Mouse (Mus musculus): ENCODE results near the gene Tmcc2. TPM values are rescaled to one million over a fixed set of nuclear protein-coding genes. Genes with fewer than 3 reads are reported as not detected.

The Tmcc2 gene
- polyA plus RNA-seq, 1 experiment from 2014 or later = 11.0 TPM

DNA sequence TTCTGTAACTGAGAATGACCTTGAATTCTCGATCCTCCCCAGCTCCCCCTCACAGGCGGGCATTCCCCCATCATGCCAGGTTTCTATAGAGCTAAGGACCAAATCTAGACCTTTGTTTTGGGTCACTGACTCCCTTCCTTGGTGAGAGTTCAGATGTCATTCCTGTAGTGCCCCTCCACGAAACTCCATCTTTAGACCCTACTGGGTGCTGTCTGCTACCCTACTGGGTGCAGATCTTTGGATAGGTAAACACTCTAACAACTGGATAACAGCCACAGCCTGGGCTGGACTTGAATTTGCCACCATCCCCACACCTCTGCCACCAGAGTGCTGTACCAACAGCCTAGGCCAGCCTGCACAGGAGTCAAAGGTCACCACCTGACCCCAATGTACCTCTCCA is 48.6 kb downstream of the Tmcc2 start:
- no peak for ATAC-seq (ENCODE audit: low read depth)
- peaks cover 14% of the 10 kb centered on the region for H3K4me1 ChIP-seq (replicated peaks; ENCODE audit: control insufficient read depth, insufficient read depth, low read length)

GRCm38 (mm10) chr1:132341731-132342501 is 49.2 kb downstream of the Tmcc2 start:
- H3K4me1 ChIP-seq (replicated peaks; ENCODE audit: control insufficient read depth, insufficient read depth, low read length) = peaks cover 20% of the 10 kb centered on the region
- H3K9me3 ChIP-seq (ENCODE audit: control insufficient read depth, low read length) = no peaks in the 10 kb centered on the region
- no peaks in the 10 kb centered on the region for H3K36me3 ChIP-seq (ENCODE audit: control insufficient read depth, insufficient read depth, low read length)
- H3K9ac ChIP-seq (ENCODE audit: low read length) = no peak overlapping the region
- no peaks in the 10 kb centered on the region for H3K27me3 ChIP-seq (ENCODE audit: control insufficient read depth, insufficient read depth, low read depth, low read length)
- 36% methylated on average over 5 of the region's 5 CpGs for WGBS
- H3K4me2 ChIP-seq (ENCODE audit: low read depth, low read length) = no peak overlapping the region
- H3K4me3 ChIP-seq (ENCODE audit: low read length) = no peak overlapping the region
- ATAC-seq (ENCODE audit: low read depth) = 0 out of 2 replicates have a peak, but pooled peaks have one; percentile 46
- H3K27ac ChIP-seq (ENCODE audit: low read length) = peak overlapping the region; percentile 47; the same call in 1 of the 2 replicates

More for the DNA sequence above, 48.6 kb downstream of the Tmcc2 start:
- Histone ChIP-seq H3K27ac (ENCODE audit: low read length) (no peak overlapping the region), H3K36me3 (ENCODE audit: control insufficient read depth, insufficient read depth, low read length) (no peaks in the 10 kb centered on the region), H3K4me3 (ENCODE audit: low read length) (no peak overlapping the region), H3K4me2 (ENCODE audit: low read depth, low read length) (no peak overlapping the region), H3K27me3 (ENCODE audit: control insufficient read depth, insufficient read depth, low read depth, low read length) (no peaks in the 10 kb centered on the region), H3K9ac (ENCODE audit: low read length) (no peak overlapping the region), H3K9me3 (ENCODE audit: control insufficient read depth, low read length) (no peaks in the 10 kb centered on the region)
- 58% methylated on average over 3 of the region's 3 CpGs for WGBS

DNA sequence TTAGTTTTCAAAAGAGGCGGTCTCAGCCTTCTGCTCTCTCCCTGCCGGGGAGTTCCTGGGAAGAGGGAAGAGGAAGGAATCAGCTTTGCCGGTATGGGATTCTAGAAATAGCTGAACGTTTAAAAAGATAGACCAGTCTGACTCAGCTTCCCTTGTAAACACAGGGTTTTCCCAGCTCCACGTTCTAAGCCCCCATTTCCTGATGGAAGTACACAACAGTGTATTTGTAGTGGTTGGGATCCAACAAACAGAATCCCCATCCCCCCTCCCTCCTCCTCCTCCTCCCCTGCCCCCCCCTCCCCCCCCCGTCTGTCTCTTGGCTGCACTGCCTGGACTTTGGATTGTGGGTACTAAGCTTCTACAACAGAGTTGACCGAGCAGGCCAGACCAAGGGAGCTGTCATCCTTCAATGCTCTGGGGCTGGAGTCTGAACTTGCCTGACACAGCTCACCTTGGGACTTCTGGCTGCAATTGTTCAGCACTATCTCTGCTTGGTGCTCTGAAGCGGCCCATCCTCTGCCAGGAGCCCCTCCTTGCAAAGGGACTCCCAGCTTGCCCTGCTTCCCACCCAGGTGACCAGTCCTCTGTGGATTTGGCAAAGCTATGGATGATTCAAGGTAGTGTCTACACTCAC is 52.9 kb downstream of the Tmcc2 start:
- peak overlapping the region; percentile 50 for H3K27ac ChIP-seq (ENCODE audit: low read length)
- H3K27me3 ChIP-seq (ENCODE audit: control insufficient read depth, insufficient read depth, low read depth, low read length) = no peaks in the 10 kb centered on the region
- no peak overlapping the region for H3K4me2 ChIP-seq (ENCODE audit: low read depth, low read length)
- 19% methylated on average over 8 of the region's 8 CpGs for WGBS
- no peak overlapping the region for H3K9ac ChIP-seq (ENCODE audit: low read length)
- H3K36me3 ChIP-seq (ENCODE audit: control insufficient read depth, insufficient read depth, low read length) = no peaks in the 10 kb centered on the region
- no peak for ATAC-seq (ENCODE audit: low read depth)
- peaks cover 50% of the 10 kb centered on the region for H3K4me1 ChIP-seq (replicated peaks; ENCODE audit: control insufficient read depth, insufficient read depth, low read length)
- no peak overlapping the region for H3K4me3 ChIP-seq (ENCODE audit: low read length)
- H3K9me3 ChIP-seq (ENCODE audit: control insufficient read depth, low read length) = no peaks in the 10 kb centered on the region

- Histone ChIP-seq H3K36me3 (ENCODE audit: control insufficient read depth, insufficient read depth, low read length) (peaks cover 6% of the 10 kb centered on the region), H3K4me1 (replicated peaks; ENCODE audit: control insufficient read depth, insufficient read depth, low read length) (peaks cover 58% of the 10 kb centered on the region)
- no peak for ATAC-seq (ENCODE audit: low read depth)
Measured at GRCm38 (mm10) chr1:132336921-132337320, 54.2 kb downstream of the Tmcc2 start.

DNA sequence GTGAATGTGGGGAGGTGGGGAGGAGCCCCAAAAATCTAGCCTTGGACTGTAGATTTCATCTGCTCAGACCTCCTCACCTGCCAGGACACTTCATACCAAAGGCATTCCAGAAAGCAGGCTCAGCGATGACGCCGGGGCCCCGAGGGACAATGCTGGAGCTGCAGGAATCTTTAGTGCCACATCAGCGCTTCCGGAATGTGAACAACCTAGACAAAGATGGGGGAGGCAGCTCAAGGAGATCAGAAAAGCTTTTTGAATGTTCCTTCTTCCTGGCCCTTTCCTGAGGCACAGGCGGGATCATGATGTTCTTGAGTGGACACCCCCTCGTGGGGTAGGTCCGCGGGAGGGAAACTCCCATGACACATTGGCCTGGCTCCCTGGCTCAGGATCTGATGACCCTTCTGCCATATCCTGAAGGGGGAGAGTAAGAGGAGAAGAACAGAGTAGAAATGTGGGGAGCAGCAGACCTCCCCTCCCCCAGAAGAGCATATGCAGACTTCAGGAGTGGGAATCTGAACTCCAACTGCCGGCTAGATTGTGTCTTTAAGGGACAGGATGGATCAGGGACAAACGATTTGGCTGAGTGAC is 55.6 kb downstream of the Tmcc2 start:
- peaks cover 56% of the 10 kb centered on the region for H3K4me1 ChIP-seq (replicated peaks; ENCODE audit: control insufficient read depth, insufficient read depth, low read length)
- WGBS = 42% methylated on average over 12 of the region's 12 CpGs
- peaks cover 9% of the 10 kb centered on the region for H3K36me3 ChIP-seq (ENCODE audit: control insufficient read depth, insufficient read depth, low read length)
- no peaks in the 10 kb centered on the region for H3K9me3 ChIP-seq (ENCODE audit: control insufficient read depth, low read length)
- H3K4me3 ChIP-seq (ENCODE audit: low read length) = no peak overlapping the region
- H3K4me2 ChIP-seq (ENCODE audit: low read depth, low read length) = no peak overlapping the region
- peak overlapping the region; percentile 92 for H3K27ac ChIP-seq (ENCODE audit: low read length)
- no peak for ATAC-seq (ENCODE audit: low read depth)
- H3K9ac ChIP-seq (ENCODE audit: low read length) = no peak overlapping the region
- no peaks in the 10 kb centered on the region for H3K27me3 ChIP-seq (ENCODE audit: control insufficient read depth, insufficient read depth, low read depth, low read length)

More at GRCm38 (mm10) chr1:132336921-132337320, 54.2 kb downstream of the Tmcc2 start:
- 54% methylated on average over 6 of the region's 6 CpGs for WGBS
- H3K9ac ChIP-seq (ENCODE audit: low read length) = no peak overlapping the region; the same call in 1 of the 2 replicates
- H3K4me3 ChIP-seq (ENCODE audit: low read length) = no peak overlapping the region
- no peaks in the 10 kb centered on the region for H3K9me3 ChIP-seq (ENCODE audit: control insufficient read depth, low read length)
- peak overlapping the region; percentile 50 for H3K27ac ChIP-seq (ENCODE audit: low read length)
- H3K4me2 ChIP-seq (ENCODE audit: low read depth, low read length) = no peak overlapping the region
- no peaks in the 10 kb centered on the region for H3K27me3 ChIP-seq (ENCODE audit: control insufficient read depth, insufficient read depth, low read depth, low read length)

DNA sequence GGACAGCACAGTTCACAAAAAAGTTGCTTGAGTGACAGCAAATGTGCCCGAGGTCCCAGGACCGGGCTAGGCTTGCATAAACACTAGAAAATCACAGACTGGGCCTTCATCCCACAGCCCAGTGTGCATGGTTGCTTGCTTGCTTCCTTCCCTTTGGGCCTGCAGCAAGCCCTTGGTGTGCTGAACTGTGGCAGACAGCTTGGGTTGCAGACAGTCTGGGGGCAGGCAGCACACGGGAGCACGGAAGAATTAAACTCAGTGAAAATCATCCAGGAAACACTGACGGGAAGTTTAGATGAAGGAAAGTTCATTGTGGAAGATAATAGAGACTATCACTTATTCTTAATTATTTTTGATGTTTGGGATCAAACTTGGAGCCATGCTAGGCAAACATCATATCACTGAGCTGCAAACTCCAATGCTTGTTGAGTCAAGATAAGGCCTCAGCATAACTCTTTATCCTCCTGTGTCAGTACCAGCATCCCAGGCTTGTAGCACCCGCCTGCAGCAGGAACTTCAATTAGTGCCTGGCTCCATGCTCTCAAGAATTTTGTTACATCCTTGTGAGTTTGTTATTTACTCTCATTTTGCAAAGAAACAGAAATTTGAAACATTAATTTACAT is 56.8 kb downstream of the Tmcc2 start:
- H3K4me3 ChIP-seq (ENCODE audit: low read length) = no peak overlapping the region
- peaks cover 56% of the 10 kb centered on the region for H3K4me1 ChIP-seq (replicated peaks; ENCODE audit: control insufficient read depth, insufficient read depth, low read length)
- ATAC-seq (ENCODE audit: low read depth) = peak; percentile 40
- H3K27ac ChIP-seq (ENCODE audit: low read length) = peak overlapping the region; percentile 92
- H3K9me3 ChIP-seq (ENCODE audit: control insufficient read depth, low read length) = no peaks in the 10 kb centered on the region
- 16% methylated on average over 6 of the region's 6 CpGs for WGBS
- H3K4me2 ChIP-seq (ENCODE audit: low read depth, low read length) = no peak overlapping the region
- peaks cover 16% of the 10 kb centered on the region for H3K36me3 ChIP-seq (ENCODE audit: control insufficient read depth, insufficient read depth, low read length)
- H3K9ac ChIP-seq (ENCODE audit: low read length) = peak overlapping the region; percentile 5; the same call in 1 of the 2 replicates
- H3K27me3 ChIP-seq (ENCODE audit: control insufficient read depth, insufficient read depth, low read depth, low read length) = no peaks in the 10 kb centered on the region

- WGBS = 3% methylated on average over 4 of the region's 4 CpGs
- Histone ChIP-seq H3K9me3 (ENCODE audit: control insufficient read depth, low read length) (no peaks in the 10 kb centered on the region), H3K27me3 (ENCODE audit: control insufficient read depth, insufficient read depth, low read depth, low read length) (no peaks in the 10 kb centered on the region), H3K4me3 (ENCODE audit: low read length) (no peak overlapping the region), H3K4me1 (replicated peaks; ENCODE audit: control insufficient read depth, insufficient read depth, low read length) (peaks cover 56% of the 10 kb centered on the region), H3K9ac (ENCODE audit: low read length) (peak overlapping the region; percentile 5; the same call in 1 of the 2 replicates), H3K4me2 (ENCODE audit: low read depth, low read length) (no peak overlapping the region), H3K27ac (ENCODE audit: low read length) (peak overlapping the region; percentile 92), H3K36me3 (ENCODE audit: control insufficient read depth, insufficient read depth, low read length) (peaks cover 16% of the 10 kb centered on the region)
- ATAC-seq (ENCODE audit: low read depth) = peak; percentile 96
Measured at GRCm38 (mm10) chr1:132333675-132334141, 57.4 kb downstream of the Tmcc2 start.

GRCm38 (mm10) chr1:132333201-132333600 is 57.9 kb downstream of the Tmcc2 start:
- Histone ChIP-seq H3K27ac (ENCODE audit: low read length) (peak overlapping the region; percentile 92), H3K4me1 (replicated peaks; ENCODE audit: control insufficient read depth, insufficient read depth, low read length) (peaks cover 53% of the 10 kb centered on the region), H3K9ac (ENCODE audit: low read length) (no peak overlapping the region), H3K4me2 (ENCODE audit: low read depth, low read length) (no peak overlapping the region), H3K4me3 (ENCODE audit: low read length) (no peak overlapping the region), H3K9me3 (ENCODE audit: control insufficient read depth, low read length) (no peaks in the 10 kb centered on the region), H3K36me3 (ENCODE audit: control insufficient read depth, insufficient read depth, low read length) (peaks cover 18% of the 10 kb centered on the region), H3K27me3 (ENCODE audit: control insufficient read depth, insufficient read depth, low read depth, low read length) (no peaks in the 10 kb centered on the region)
- WGBS = 4% methylated on average over 2 of the region's 2 CpGs
- no peak for ATAC-seq (ENCODE audit: low read depth)

GRCm38 (mm10) chr1:132331283-132331682 is 59.8 kb downstream of the Tmcc2 start:
- 86% methylated on average over 17 of the region's 17 CpGs for WGBS
- H3K27ac ChIP-seq (ENCODE audit: low read length) = no peak overlapping the region
- H3K9ac ChIP-seq (ENCODE audit: low read length) = no peak overlapping the region
- peaks cover 23% of the 10 kb centered on the region for H3K36me3 ChIP-seq (ENCODE audit: control insufficient read depth, insufficient read depth, low read length)
- no peak for ATAC-seq (ENCODE audit: low read depth)
- H3K27me3 ChIP-seq (ENCODE audit: control insufficient read depth, insufficient read depth, low read depth, low read length) = no peaks in the 10 kb centered on the region
- H3K4me2 ChIP-seq (ENCODE audit: low read depth, low read length) = no peak overlapping the region
- H3K4me3 ChIP-seq (ENCODE audit: low read length) = no peak overlapping the region
- H3K9me3 ChIP-seq (ENCODE audit: control insufficient read depth, low read length) = no peaks in the 10 kb centered on the region
- peaks cover 43% of the 10 kb centered on the region for H3K4me1 ChIP-seq (replicated peaks; ENCODE audit: control insufficient read depth, insufficient read depth, low read length)

Data from lung, embryonic 16.5 days (tissue).